Mouse (Mus musculus) 416B (cell line): ENCODE results near the gene Pou5f1.

Experiments used
- DNase-seq: peaks from one replicate; pipeline ENCODE4 v3.0.0; 2011; ENCODE audit warnings: low read depth

The Pou5f1 gene

DNA sequence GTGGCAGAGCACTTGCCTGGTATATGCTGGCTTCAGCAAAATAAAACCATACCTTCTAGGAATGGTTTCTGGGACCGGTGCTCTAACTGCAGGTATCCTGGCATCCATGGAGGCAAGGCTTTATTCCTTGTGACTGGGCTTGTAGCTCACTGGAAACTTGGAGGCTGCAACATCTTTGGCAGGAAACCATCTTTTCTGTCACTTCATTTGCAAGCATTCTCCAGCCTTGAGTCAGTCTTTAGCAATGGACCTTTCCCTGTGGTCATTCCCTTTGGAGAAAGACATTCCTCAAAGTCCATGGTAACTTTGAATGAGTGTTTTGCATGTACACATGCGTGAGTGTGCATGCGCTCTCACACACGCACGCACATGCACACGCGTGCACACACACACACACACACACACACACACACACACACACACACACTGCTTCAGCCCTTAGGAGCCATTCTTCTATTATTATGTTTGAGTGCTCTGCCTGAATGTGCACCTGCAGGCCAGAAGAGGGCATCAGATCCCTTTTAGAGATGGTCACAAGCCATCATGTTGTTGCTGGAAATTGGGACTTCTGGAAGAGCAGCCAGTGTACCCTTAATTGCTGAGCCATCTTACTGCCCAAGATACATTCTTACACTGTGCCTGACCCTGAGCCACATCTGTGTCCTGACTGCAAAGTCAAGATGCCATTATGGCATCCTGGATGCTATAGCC is 7.3 kb downstream of the Pou5f1 start:
- peak; percentile 56 for DNase-seq

DNA sequence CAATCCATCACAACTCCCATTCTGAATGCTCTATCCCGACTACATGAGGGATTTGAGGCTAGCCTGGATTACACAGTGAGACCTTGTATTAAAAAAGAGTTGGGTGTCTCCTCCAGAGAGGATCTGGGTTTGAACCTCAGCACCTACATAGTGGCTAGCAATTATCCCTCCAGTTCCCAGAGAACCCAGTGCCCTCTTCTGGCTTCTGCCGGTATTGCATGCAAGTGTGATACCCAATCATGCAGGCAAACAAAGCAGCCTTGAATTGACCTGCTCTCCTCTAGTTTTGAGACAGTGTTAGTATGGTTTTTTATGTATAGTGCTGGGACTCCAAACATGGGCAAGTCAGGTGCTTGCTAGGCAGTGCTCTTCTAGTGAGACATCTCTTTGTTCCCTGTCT is 8.1 kb downstream of the Pou5f1 start:
- peak; percentile 70 for DNase-seq

- no peak for DNase-seq
These were observed 8.9 kb downstream of the Pou5f1 start for GRCm38 (mm10) chr17:35514756-35515155.

DNA sequence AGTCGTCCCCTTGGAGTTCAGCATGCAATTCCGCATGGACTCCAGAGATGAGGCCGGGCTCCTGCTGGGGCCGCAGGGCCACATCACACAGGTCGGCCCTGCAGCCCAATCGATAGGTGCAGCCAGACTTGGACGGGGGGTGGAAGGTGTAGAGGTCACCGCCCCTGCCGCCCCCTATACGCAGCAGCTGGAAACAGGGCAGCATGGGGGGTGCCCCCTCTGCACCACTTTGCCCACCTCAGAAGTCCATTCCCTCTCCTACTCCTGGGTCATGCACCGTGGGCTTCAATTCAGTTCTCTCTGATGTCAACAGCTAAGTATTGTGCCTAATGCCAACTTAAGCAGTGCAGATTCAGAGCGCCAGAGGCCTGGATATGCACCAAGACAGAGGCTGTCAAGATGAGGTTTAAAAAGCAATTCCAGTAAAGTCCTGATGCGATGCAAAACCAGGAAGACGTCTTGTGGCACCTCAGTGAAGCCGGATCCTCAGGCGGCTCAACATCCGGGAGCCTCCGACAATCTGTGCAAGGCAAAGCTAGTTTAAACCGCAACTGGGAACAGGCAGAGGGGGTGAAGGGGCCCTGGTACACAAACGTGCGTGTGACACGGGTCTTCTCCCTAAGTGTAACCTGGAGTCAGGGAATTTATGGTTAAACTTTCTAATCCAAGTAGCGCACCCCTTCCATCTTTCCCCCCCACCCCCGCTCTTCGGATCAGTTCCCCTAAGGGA is 10.3 kb downstream of the Pou5f1 start:
- peak; percentile 58 for DNase-seq

GRCm38 (mm10) chr17:35516652-35517500 is 11.1 kb downstream of the Pou5f1 start, which contains the start of the genes Tcf19 and Cchcr1:
Gene Tcf19, minus strand, starts transcription at chr17:35516824.
Gene Cchcr1, plus strand, starts transcription at chr17:35517100.
- peak; percentile 99 for DNase-seq

- no peak for DNase-seq
These were observed 11.7 kb downstream of the Pou5f1 start for GRCm38 (mm10) chr17:35517526-35517925.

GRCm38 (mm10) chr17:35524354-35524753 is 18.5 kb downstream of the Pou5f1 start:
- no peak for DNase-seq

DNA sequence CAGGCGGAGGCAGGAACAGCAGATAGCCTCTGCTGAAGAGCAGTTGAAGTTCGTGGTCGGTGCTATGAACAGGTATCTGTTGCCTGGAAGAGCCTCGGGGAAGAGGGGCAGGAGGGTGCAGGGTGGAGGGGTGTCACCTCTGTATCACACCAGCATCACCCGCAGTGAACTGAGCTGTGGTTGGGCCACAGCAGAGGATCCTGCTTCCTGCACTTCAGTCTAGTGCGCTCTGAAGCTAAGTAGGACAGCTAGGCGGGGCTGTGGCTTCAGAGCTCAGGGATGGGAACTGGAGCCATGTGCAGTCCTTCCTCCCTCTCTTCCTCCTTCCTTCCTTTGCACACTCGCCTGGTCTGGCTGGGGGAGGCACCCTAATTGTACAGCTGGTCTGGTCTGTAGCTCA is 20.8 kb downstream of the Pou5f1 start:
- peak; percentile 60 for DNase-seq

DNA sequence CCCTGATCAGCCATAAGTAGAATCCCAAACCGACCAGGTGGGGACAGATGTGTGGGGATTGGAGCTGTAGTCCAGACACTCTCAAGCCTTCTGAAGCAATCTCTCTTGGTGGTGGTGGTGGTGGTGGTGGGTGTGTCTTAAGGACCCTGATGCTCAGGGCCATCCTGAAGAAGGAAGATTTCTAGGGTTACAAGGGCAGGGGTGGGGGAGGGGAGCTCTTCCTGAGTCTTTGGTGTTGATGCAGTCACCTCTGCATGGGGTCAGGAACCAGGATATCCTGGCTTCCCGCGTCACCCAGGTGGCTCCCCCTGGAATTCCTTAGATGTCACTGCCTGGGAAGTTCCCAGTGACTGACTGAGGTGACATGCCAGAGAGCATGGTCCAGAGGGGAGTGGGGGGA is 26.5 kb downstream of the Pou5f1 start:
- no peak for DNase-seq

GRCm38 (mm10) chr17:35532901-35533300 is 27.1 kb downstream of the Pou5f1 start, which contains the start of gene Psors1c2:
Gene Psors1c2, plus strand, starts transcription at chr17:35533201.
- DNase-seq, result no peak

DNA sequence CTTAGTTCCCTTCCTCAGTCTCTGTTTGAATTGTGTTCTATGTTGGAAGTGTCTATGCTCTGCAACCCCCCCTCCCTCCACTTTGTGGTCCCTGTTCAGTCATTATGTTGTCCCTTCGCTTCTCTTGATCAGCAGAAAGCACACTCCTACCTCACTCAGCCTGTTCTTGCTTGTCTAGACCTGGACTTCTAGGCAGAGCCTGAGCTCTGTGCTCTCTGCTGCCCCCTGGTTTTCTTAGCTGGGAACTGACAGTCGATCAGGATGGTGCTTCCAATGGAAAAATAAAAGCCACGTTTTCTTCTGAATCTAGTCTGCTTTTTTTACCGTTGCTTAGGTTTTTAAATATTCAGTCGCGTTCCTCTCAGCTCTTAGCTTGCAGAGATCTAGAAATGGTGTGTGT is 28.5 kb downstream of the Pou5f1 start:
- peak; percentile 76 for DNase-seq

- no peak for DNase-seq
These were observed 31.6 kb downstream of the Pou5f1 start for GRCm38 (mm10) chr17:35537421-35537820.

DNA sequence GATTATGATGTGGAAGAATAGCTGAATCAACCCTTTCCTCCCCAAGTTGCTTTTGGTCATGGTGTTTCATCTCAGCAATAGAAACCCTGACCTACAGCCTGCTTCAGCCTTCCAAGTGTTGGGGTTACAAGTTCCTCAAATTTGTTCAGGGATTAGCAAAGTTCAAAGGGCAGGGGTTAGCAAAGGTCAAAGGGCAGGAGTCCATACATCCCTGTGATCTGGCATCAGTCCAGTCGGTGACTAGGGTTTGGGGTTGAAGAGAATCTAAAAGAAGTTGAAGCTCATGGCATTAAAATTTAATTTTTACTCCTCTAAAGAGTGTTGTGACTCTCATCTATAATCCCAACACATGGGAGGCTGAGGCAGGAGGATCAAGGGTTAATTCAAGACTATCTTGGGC is 32.7 kb downstream of the Pou5f1 start:
- no peak for DNase-seq

DNA sequence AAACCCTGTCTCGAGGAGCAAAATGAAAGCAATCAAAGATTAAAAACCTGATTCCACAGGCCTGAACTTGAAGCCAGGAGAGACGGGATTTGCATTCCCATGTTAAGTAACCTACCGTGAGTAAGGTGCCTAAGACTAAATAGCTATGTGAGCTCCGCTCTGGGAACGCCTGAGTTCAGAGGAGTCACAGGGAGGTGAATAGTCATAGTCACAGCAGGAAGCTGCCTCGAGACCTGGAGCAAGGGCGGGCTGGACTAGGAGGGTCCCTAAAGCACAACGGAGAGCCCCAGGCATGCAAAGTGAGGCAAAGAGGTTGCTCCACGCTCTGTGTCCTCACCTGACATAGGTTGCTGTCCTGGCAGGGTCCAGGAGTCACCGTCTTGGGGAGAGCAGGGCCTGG is 33.7 kb downstream of the Pou5f1 start:
- DNase-seq, result no peak

DNA sequence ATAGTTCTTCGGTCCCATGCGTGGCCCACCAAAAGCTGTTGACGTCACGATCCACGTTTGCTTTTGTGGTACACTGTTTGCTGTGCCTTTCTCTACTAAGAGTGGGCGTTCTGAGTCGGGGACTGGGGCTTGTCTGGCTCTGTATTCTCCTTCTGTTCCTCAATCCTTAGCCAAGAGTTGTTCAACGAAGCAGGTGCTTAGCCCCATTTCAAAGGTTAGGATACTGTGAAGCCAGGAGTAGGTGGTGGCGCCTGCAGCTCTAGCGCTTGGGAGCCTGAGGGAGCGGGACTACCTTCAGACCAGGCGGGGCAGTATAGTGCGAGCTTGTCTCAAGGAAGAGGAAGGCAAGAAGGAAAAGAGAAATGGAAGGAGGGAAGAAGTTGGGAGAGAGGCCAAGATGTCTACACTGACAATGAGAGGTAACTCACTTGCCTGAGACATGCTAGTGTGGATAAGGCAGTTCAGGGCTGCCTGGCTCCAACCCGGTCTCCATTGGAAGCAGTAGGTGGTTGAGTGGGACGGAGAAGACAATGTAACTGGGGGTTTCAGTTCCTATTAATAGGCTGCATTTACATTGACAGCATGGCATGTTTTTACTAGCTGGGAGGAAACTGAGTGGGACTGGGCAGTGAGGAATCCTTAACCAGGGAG is 37.1 kb downstream of the Pou5f1 start:
- no peak for DNase-seq

GRCm38 (mm10) chr17:35543412-35543861 is 37.6 kb downstream of the Pou5f1 start:
- DNase-seq, result no peak

DNA sequence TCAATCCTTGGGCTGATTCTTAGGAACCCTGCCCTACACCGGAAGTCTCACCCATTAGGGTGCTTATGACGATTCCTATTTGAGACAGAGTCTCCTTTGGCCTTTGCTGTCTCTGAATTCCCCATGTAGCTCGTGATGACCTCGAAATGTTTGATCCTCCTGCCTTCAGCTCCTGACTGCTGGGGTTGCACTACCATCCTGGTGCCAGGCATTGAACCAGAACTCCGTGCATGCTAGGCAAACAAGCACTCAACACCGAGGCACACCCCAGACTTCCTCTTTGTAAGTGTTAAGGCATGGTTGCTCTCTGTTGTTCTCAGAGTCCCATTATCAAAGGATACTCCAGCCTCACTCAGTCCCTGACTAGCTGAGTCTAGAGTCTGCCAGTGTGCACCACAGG is 38.2 kb downstream of the Pou5f1 start:
- no peak for DNase-seq

- DNase-seq, result peak; percentile 57
These were observed 38.9 kb downstream of the Pou5f1 start for GRCm38 (mm10) chr17:35544680-35545079.

DNA sequence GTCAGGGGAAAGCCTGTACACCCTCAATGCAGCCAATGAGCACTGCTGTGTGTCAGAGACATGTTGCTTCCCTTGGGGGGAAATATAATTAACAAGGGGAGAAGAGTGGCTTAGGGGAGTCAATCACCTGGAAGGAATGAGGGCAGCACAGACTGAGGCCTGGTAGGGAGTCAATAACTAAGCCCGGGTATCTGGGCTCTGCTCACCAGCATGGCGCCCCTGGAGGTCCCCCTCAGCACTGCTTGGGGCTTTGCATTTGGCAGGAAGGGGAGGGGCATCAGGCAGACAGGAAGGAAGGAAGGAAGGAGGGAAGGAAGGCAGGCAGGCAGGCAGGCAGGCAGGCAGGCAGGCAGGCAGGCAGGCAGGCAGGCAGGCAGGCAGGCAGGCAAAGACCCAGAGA is 41.6 kb downstream of the Pou5f1 start:
- DNase-seq, result no peak

DNA sequence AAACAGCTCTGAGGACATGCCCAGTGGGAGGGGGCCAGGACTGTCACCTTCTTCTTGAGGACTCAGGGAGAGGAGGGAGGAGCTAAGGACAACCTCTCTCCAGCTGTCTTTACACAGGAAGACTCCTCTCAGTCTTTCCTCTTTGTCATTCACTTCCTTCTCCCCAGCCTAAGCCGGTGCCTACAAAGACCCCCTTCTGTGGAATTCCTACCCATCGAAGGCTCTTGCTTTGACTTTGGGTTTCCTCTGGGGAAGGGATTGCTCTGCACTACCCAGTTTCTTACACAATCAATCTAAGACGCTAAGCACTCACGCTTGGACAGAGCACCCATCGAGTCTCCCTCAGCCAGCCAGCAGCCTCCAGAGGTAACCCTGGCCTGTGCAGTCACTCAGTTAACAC is 42.8 kb downstream of the Pou5f1 start:
- DNase-seq, result no peak

DNA sequence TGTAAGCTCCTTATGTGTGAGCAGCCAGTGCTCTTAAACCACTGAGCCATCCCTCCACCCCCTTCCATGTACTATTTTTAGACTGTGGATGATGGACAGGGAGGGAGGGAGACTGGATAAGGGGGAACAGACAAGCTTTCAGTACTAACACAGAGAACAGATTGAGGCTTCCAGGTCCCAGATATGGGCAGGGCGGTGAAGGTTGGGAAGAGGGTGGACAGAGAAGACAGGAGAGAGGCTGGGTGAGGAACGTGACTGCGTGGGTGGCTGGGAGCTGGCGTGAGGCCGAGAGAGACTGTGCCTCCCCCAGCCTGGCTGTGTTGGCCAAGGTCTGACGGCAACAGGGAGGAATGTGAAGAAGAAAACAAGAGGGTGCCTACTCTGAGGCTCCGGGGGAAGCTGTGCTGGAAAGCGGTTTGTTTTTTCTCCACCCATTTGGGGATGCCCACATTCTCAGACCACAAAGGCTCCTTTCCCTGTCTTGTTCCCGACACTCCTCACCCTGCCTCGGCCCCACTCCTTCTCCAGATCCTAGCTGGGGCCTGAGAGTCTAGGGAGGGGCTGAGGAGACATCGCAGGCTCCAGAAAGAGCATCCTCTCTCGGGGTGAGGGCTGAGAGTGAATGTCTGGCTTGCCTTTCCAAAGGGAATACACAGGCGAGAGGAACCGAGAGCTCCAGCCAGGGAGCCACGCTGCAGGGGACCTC is 43.8 kb downstream of the Pou5f1 start:
- DNase-seq, result no peak
